Mouse (Mus musculus): ENCODE data around the gene Adipoq.
"Not testable (repeated sequence)": the region's sequence is repeated elsewhere in the genome, so short reads cannot be mapped to it uniquely, and the experiment has no call there.

Adipoq gene

GRCm38 (mm10) chr16:23146280-23146679 is at the start of gene Adipoq:
TSS of gene Adipoq (plus strand) at chr16:23146536.
- DNase-seq: no peak

GRCm38 (mm10) chr16:23096886-23097285 is 49.5 kb upstream of the Adipoq start:
- not testable (repeated sequence) for DNase-seq

- DNase-seq: not testable (repeated sequence)
Measured at GRCm38 (mm10) chr16:23097290-23098104, 48.8 kb upstream of the Adipoq start.

- not testable (repeated sequence) for DNase-seq
Measured at GRCm38 (mm10) chr16:23098105-23098452, 48.3 kb upstream of the Adipoq start.

GRCm38 (mm10) chr16:23099632-23100031 is 46.7 kb upstream of the Adipoq start:
- DNase-seq: no peak

- DNase-seq: no peak
Measured at GRCm38 (mm10) chr16:23100099-23100575, 46.2 kb upstream of the Adipoq start.

GRCm38 (mm10) chr16:23100613-23101012 is 45.7 kb upstream of the Adipoq start:
- DNase-seq: no peak

- no peak for DNase-seq
Measured at GRCm38 (mm10) chr16:23102340-23103037, 43.8 kb upstream of the Adipoq start.

GRCm38 (mm10) chr16:23103038-23103745 is 43.1 kb upstream of the Adipoq start:
- DNase-seq: no peak

GRCm38 (mm10) chr16:23103841-23104240 is 42.5 kb upstream of the Adipoq start:
- no peak for DNase-seq

GRCm38 (mm10) chr16:23106121-23106520 is 40.2 kb upstream of the Adipoq start:
- DNase-seq: no peak

- peak; percentile 91 for DNase-seq
Measured at GRCm38 (mm10) chr16:23107231-23107942, 38.9 kb upstream of the Adipoq start, which contains the start of gene Eif4a2. TSS of gene Eif4a2 (plus strand) at chr16:23107444.

- peak; percentile 81 for DNase-seq
Measured at GRCm38 (mm10) chr16:23107946-23108759, 38.2 kb upstream of the Adipoq start.

GRCm38 (mm10) chr16:23108943-23109342 is 37.4 kb upstream of the Adipoq start:
- no peak for DNase-seq

- no peak for DNase-seq
Measured at GRCm38 (mm10) chr16:23109350-23110280, 36.7 kb upstream of the Adipoq start.

- DNase-seq: no peak
Measured at GRCm38 (mm10) chr16:23112348-23112747, 34.0 kb upstream of the Adipoq start.

- no peak for DNase-seq
Measured at GRCm38 (mm10) chr16:23112861-23113435, 33.4 kb upstream of the Adipoq start.

GRCm38 (mm10) chr16:23113903-23114302 is 32.4 kb upstream of the Adipoq start:
- no peak for DNase-seq

GRCm38 (mm10) chr16:23114339-23115171 is 31.8 kb upstream of the Adipoq start:
- no peak for DNase-seq
